Mouse (Mus musculus): ENCODE data around the gene Glyctk. TPM values are rescaled to one million over a fixed set of nuclear protein-coding genes. Genes with fewer than 3 reads are reported as not detected.

Glyctk gene
- polyA plus RNA-seq (2015; fragmentation: Nextera tagmentation; extraction: Ambion mirVana) = 4.5 and 4.9 TPM in 2 replicates

- no peak within 1 kb of the TSS for H3K4me3 ChIP-seq
- H3K9me3 ChIP-seq = no peaks in the 10 kb centered on the region
- H3K36me3 ChIP-seq (replicated peaks) = peaks cover 5% of the 10 kb centered on the region; the same call in 1 of the 2 replicates
- ATAC-seq (replicated peaks) = no peak
- H3K9ac ChIP-seq = no peak within 1 kb of the TSS
- 86% methylated on average over 6 of the region's 6 CpGs for WGBS
- H3K27me3 ChIP-seq (replicated peaks) = no peaks in the 10 kb centered on the region
- peak within 1 kb of the TSS; percentile 97; the same call in 1 of the 2 replicates for H3K27ac ChIP-seq
- no peak within 1 kb of the TSS for H3K4me2 ChIP-seq
- peaks cover 38% of the 10 kb centered on the region for H3K4me1 ChIP-seq
Measured at GRCm38 (mm10) chr9:106158037-106158491, at the start of gene Glyctk. Glyctk (minus strand) TSS chr9:106158138.

GRCm38 (mm10) chr9:106206515-106206914, 48.6 kb upstream of the Glyctk start:
- no peak overlapping the region for H3K9ac ChIP-seq
- H3K4me1 ChIP-seq = peaks cover 39% of the 10 kb centered on the region

GRCm38 (mm10) chr9:106205713-106206290, 47.9 kb upstream of the Glyctk start:
- H3K9ac ChIP-seq = no peak overlapping the region
- no peak overlapping the region for H3K27ac ChIP-seq
- no peak overlapping the region for H3K4me3 ChIP-seq
- ATAC-seq (replicated peaks) = no peak
- no peak overlapping the region for H3K4me2 ChIP-seq
- H3K9me3 ChIP-seq = no peaks in the 10 kb centered on the region
- no peaks in the 10 kb centered on the region for H3K36me3 ChIP-seq (replicated peaks)
- 86% methylated on average over 7 of the region's 7 CpGs for WGBS
- peaks cover 32% of the 10 kb centered on the region for H3K4me1 ChIP-seq
- no peaks in the 10 kb centered on the region for H3K27me3 ChIP-seq (replicated peaks)

More at GRCm38 (mm10) chr9:106206515-106206914, 48.6 kb upstream of the Glyctk start:
- Histone ChIP-seq H3K4me3 (no peak overlapping the region), H3K36me3 (replicated peaks) (no peaks in the 10 kb centered on the region), H3K4me2 (no peak overlapping the region), H3K9me3 (no peaks in the 10 kb centered on the region), H3K27ac (no peak overlapping the region), H3K27me3 (replicated peaks) (no peaks in the 10 kb centered on the region)
- no peak for ATAC-seq (replicated peaks)
- 91% methylated on average over 2 of the region's 2 CpGs for WGBS

- WGBS = 79% methylated on average over 7 of the region's 7 CpGs
- Histone ChIP-seq H3K9me3 (no peaks in the 10 kb centered on the region), H3K4me3 (peak overlapping the region; percentile 89), H3K4me2 (peak overlapping the region; percentile 72), H3K27ac (no peak overlapping the region), H3K27me3 (replicated peaks) (0 out of 2 replicates have a peak, but pooled peaks cover 5% of the 10 kb centered on the region), H3K36me3 (replicated peaks) (no peaks in the 10 kb centered on the region), H3K4me1 (peaks cover 38% of the 10 kb centered on the region), H3K9ac (0 out of 2 replicates have a peak overlapping the region, but pooled peaks have one; percentile 93)
- ATAC-seq (replicated peaks) = no peak
Measured at GRCm38 (mm10) chr9:106203990-106204851, 46.3 kb upstream of the Glyctk start.

- H3K9ac ChIP-seq = peak within 1 kb of the TSS; percentile 93
- peak; percentile 80 for ATAC-seq (replicated peaks)
- 0 out of 2 replicates have a peak, but pooled peaks cover 5% of the 10 kb centered on the region for H3K27me3 ChIP-seq (replicated peaks)
- no peaks in the 10 kb centered on the region for H3K36me3 ChIP-seq (replicated peaks)
- H3K27ac ChIP-seq = peak within 1 kb of the TSS; percentile 82
- no peaks in the 10 kb centered on the region for H3K9me3 ChIP-seq
- peaks cover 50% of the 10 kb centered on the region for H3K4me1 ChIP-seq
- WGBS = 2% methylated on average over 60 of the region's 61 CpGs
- H3K4me3 ChIP-seq = peak within 1 kb of the TSS; percentile 89
- peak within 1 kb of the TSS; percentile 72 for H3K4me2 ChIP-seq
Measured at GRCm38 (mm10) chr9:106202819-106203636, 45.1 kb upstream of the Glyctk start, which contains the start of gene Twf2. Twf2 (plus strand) TSS chr9:106203108.

- WGBS = 84% methylated on average over 3 of the region's 3 CpGs
- Histone ChIP-seq H3K4me1 (peaks cover 47% of the 10 kb centered on the region), H3K4me3 (peak overlapping the region; percentile 89; the same call in 1 of the 2 replicates)
Measured at GRCm38 (mm10) chr9:106201895-106202294, 44.0 kb upstream of the Glyctk start.

GRCm38 (mm10) chr9:106199535-106200272, 41.8 kb upstream of the Glyctk start, which contains the start of gene Ppm1m:
Ppm1m (minus strand) TSS chr9:106199746.
- Histone ChIP-seq H3K9me3 (no peaks in the 10 kb centered on the region), H3K4me1 (peaks cover 50% of the 10 kb centered on the region), H3K36me3 (replicated peaks) (no peaks in the 10 kb centered on the region), H3K4me3 (peak within 1 kb of the TSS; percentile 54), H3K9ac (peak within 1 kb of the TSS; percentile 46), H3K4me2 (peak within 1 kb of the TSS; percentile 75), H3K27me3 (replicated peaks) (0 out of 2 replicates have a peak, but pooled peaks cover 5% of the 10 kb centered on the region), H3K27ac (no peak within 1 kb of the TSS)
- ATAC-seq (replicated peaks) = no peak
- 44% methylated on average over 18 of the region's 18 CpGs for WGBS

More at GRCm38 (mm10) chr9:106201895-106202294, 44.0 kb upstream of the Glyctk start:
- Histone ChIP-seq H3K9me3 (no peaks in the 10 kb centered on the region), H3K9ac (no peak overlapping the region), H3K27me3 (replicated peaks) (0 out of 2 replicates have a peak, but pooled peaks cover 5% of the 10 kb centered on the region), H3K27ac (no peak overlapping the region), H3K4me2 (peak overlapping the region; percentile 72), H3K36me3 (replicated peaks) (no peaks in the 10 kb centered on the region)
- no peak for ATAC-seq (replicated peaks)

- Histone ChIP-seq H3K36me3 (replicated peaks) (no peaks in the 10 kb centered on the region), H3K4me3 (peak overlapping the region; percentile 54), H3K27ac (no peak overlapping the region), H3K4me2 (peak overlapping the region; percentile 75), H3K4me1 (peaks cover 43% of the 10 kb centered on the region), H3K9ac (peak overlapping the region; percentile 46), H3K27me3 (replicated peaks) (0 out of 2 replicates have a peak, but pooled peaks cover 5% of the 10 kb centered on the region), H3K9me3 (no peaks in the 10 kb centered on the region)
- under 1% methylated on average over 49 of the region's 51 CpGs for WGBS
- 0 out of 2 replicates have a peak, but pooled peaks have one; percentile 5 for ATAC-seq (replicated peaks)
Measured at GRCm38 (mm10) chr9:106198962-106199458, 41.1 kb upstream of the Glyctk start.

GRCm38 (mm10) chr9:106197732-106198131, 39.8 kb upstream of the Glyctk start:
- H3K9me3 ChIP-seq = no peaks in the 10 kb centered on the region
- peaks cover 34% of the 10 kb centered on the region for H3K4me1 ChIP-seq
- no peak overlapping the region for H3K27ac ChIP-seq
- no peak overlapping the region for H3K4me3 ChIP-seq
- H3K4me2 ChIP-seq = no peak overlapping the region
- 0 out of 2 replicates have a peak, but pooled peaks cover 5% of the 10 kb centered on the region for H3K27me3 ChIP-seq (replicated peaks)
- 92% methylated on average over 9 of the region's 9 CpGs for WGBS
- no peaks in the 10 kb centered on the region for H3K36me3 ChIP-seq (replicated peaks)
- no peak overlapping the region for H3K9ac ChIP-seq
- ATAC-seq (replicated peaks) = no peak

GRCm38 (mm10) chr9:106197081-106197713, 39.3 kb upstream of the Glyctk start:
- Histone ChIP-seq H3K9ac (no peak overlapping the region), H3K27me3 (replicated peaks) (0 out of 2 replicates have a peak, but pooled peaks cover 5% of the 10 kb centered on the region), H3K4me3 (no peak overlapping the region), H3K4me2 (no peak overlapping the region), H3K27ac (no peak overlapping the region), H3K9me3 (no peaks in the 10 kb centered on the region), H3K4me1 (peaks cover 31% of the 10 kb centered on the region), H3K36me3 (replicated peaks) (no peaks in the 10 kb centered on the region)
- no peak for ATAC-seq (replicated peaks)
- 93% methylated on average over 3 of the region's 3 CpGs for WGBS
